Mouse (Mus musculus) thymus, adult 2 months (tissue): ENCODE results near the gene Plxdc1. TPM values are rescaled to one million over a fixed set of nuclear protein-coding genes. Genes with fewer than 3 reads are reported as not detected.

Source experiments
- DNase-seq: peaks from one replicate; pipeline ENCODE4 v3.0.0; 2021
- H3K27ac ChIP-seq: fragments of 200-500 bp; 2 replicates; pipeline ENCODE4 v1.5.1; 2012; ENCODE audit warnings: low read length, control low read depth; ENCODE audit not compliant: control insufficient read depth, insufficient read depth
- H3K27me3 ChIP-seq: fragments of 200-500 bp; 2 replicates; pipeline ENCODE4 v1.6.1; 2012; ENCODE audit warnings: mild to moderate bottlenecking, low read length, moderate library complexity, mixed read lengths; ENCODE audit not compliant: control insufficient read depth, insufficient read depth
- H3K36me3 ChIP-seq: fragments of 200-500 bp; 2 replicates; pipeline ENCODE4 v1.6.1; 2012; ENCODE audit warnings: mild to moderate bottlenecking, low read length, moderate library complexity; ENCODE audit not compliant: control insufficient read depth, insufficient read depth
- H3K4me1 ChIP-seq: fragments of 200-500 bp; replicated peaks from 2 replicates; pipeline ENCODE4 v1.6.1; 2012; ENCODE audit warnings: low read length; ENCODE audit not compliant: control insufficient read depth, insufficient read depth
- H3K4me3 ChIP-seq: fragments of 200-500 bp; 2 replicates; pipeline ENCODE4 v1.5.1; 2012; ENCODE audit warnings: mild to moderate bottlenecking, low read length, control low read depth, moderate library complexity; ENCODE audit not compliant: control insufficient read depth, insufficient read depth
- CTCF ChIP-seq: fragments of 200-500 bp; IDR thresholded peaks from 2 replicates; pipeline ENCODE4 v1.5.1; 2012; ENCODE audit warnings: mild to moderate bottlenecking, control low read depth, low read length, moderate library complexity, borderline replicate concordance; ENCODE audit not compliant: control insufficient read depth, poor library complexity, insufficient read depth; ENCODE audit errors: extremely low read depth
- POLR2A ChIP-seq: fragments of 200-500 bp; IDR thresholded peaks from 2 replicates; pipeline ENCODE4 v1.6.1; 2012; ENCODE audit warnings: mild to moderate bottlenecking, low read length, control low read depth, moderate library complexity; ENCODE audit not compliant: control insufficient read depth, poor library complexity, insufficient read depth; ENCODE audit errors: extremely low read depth
- WGBS: fragments of 180-500 bp; shearing (Covaris S2); methylation state at CpG from one replicate; pipeline ENCODE4 v1.1.7; 2018; 5-methylcytosine and 5-hydroxymethylcytosine counted together
- polyA plus RNA-seq: library from polyadenylated mRNA; depleted of rRNA; stranded (reverse); fragments of >200 nt; gene quantifications from 2 replicates; pipeline ENCODE4 v1.2.3, GENCODE M21; 2012; rRNA removed

Gene Plxdc1
- 77.5 and 94.1 TPM in 2 replicates for polyA plus RNA-seq

DNA sequence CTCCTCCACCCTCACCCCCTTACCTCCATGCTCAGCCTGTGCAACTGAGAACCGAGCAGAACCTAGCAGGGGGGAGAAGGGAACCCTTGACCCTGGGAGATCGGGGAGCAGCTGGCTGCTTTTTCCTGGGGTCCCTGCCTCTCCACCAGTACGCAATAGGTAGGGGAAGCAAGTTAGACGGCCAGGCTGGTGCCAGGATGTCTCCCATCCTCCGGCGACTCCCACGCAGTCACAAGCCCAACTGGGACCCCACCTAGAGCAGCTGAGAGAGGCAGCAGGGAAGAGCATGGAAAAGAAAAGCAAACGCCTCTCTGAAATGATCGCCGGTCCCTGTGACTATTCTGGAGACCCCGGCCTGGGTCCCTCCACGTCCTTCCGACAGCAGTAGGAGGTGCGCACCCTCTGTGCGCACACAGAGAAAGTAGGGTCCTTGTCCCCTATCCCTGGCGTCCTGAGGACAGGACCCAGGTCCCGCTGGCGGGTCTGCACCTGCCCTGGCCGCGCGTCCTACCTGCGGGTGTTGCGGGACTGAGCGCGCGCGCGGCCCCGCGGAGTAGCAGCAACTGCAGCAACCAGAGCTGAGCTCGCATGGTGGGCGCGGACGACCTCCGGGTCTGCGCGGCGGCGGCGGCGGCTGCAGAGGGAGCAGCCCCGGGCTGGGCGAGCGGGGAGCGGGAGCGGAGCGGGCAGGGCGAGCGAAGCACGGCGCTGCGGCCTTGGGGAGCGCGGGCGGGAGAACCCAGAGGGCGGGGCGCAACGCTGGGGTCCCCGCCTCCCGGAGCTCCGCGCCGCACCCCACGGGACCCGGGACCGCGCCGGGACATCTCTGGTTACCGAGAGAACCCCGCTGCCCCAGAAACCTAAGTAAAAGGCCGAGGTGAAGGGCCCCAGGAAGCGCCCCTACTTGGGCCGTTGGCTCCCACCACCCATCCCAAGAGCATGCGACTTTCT, at the start of gene Plxdc1:
Gene Plxdc1 (minus strand): TSS at position 718 of the 951 bp plus-strand sequence.
- DNase-seq: peak; percentile 74

DNA sequence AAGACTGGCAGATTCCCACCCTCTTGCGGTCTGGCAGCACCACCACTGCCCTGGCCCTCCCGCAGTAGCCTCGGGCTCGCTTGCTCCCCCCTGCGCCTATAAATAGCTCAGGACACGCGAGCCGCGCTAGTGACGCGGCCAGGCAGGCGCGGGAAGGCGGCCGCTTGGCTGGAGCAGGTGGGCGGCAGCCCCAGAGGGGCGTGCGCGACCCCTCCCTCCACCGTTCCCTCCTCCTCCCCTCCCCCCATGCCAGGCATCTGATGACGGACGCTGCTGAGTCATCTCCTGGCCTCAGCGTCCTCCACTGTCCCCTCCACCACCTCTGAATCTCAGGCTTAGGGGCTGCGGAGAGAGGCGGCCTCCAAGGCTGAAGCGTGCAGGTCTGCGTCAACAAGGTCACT, 49.7 kb upstream of the Plxdc1 start:
- Histone ChIP-seq H3K27me3 (peaks cover 3% of the 10 kb centered on the region; the same call in 1 of the 2 replicates), H3K36me3 (peaks cover 1% of the 10 kb centered on the region), H3K4me1 (no peaks in the 10 kb centered on the region; the same call in 1 of the 2 replicates), H3K4me3 (no peak overlapping the region), H3K27ac (no peak overlapping the region)
- TF ChIP-seq POLR2A (no peak), CTCF (no peak)
- 2% methylated on average over 27 of the region's 27 CpGs for WGBS
- no peak for DNase-seq

More for the DNA sequence above, at the start of gene Plxdc1:
- Histone ChIP-seq H3K36me3 (no peaks in the 10 kb centered on the region), H3K27ac (peak within 1 kb of the TSS; percentile 79), H3K4me1 (peaks cover 61% of the 10 kb centered on the region), H3K4me3 (peak within 1 kb of the TSS; percentile 87), H3K27me3 (no peaks in the 10 kb centered on the region)
- TF ChIP-seq CTCF: no peak; the same call in 1 of the 2 replicates
- TF ChIP-seq POLR2A: no peak
- WGBS: 4% methylated on average over 72 of the region's 74 CpGs

DNA sequence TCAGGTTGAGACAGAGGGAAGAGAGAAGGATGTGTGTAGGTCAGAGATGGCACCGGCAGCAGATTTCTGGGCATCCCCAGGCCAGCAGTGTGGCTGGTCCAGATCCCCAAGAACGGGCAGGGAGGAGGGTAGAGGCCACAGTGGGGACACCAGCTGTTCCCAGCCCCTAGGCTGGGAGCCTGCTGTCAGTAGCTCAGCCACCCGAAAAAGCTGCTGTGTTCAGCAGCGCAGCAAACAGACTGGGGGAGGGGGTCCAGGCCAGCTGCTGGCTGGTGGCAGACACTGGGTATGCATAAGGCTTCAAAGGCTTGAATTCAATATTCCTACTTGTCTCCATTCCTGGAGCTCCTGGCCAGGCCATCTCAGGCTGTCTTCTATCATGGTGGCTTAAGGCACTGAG, 48.6 kb upstream of the Plxdc1 start:
- no peak overlapping the region for H3K27ac ChIP-seq
- no peak for DNase-seq
- no peak overlapping the region for H3K4me3 ChIP-seq
- peaks cover 3% of the 10 kb centered on the region; the same call in 1 of the 2 replicates for H3K27me3 ChIP-seq
- H3K36me3 ChIP-seq: peaks cover 12% of the 10 kb centered on the region
- no peak for TF ChIP-seq CTCF
- no peak for TF ChIP-seq POLR2A
- WGBS: 73% methylated on average over 4 of the region's 4 CpGs
- no peaks in the 10 kb centered on the region; the same call in 1 of the 2 replicates for H3K4me1 ChIP-seq

DNA sequence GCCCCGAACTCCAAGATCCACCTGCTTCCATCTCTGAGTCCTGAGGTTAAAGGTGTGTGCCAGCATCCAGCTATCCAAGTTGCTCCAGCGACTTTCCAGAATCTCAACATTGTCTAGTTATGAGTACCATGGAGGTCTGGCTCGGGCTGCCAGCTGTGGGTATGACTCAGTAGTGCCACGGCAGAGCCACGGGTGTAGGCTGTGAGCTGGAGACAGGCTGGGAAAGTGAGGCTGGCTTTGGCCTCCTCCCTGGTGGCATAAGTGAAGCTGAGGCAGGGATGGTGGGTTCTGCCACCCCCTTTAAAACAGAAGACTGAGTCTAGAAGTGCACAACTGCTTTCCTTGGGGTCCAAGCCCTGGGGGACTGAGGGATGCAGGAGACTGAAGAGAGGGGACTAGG, 47.8 kb upstream of the Plxdc1 start:
- no peak for TF ChIP-seq CTCF
- no peak for TF ChIP-seq POLR2A
- WGBS: 89% methylated on average over 5 of the region's 5 CpGs
- no peak for DNase-seq

DNA sequence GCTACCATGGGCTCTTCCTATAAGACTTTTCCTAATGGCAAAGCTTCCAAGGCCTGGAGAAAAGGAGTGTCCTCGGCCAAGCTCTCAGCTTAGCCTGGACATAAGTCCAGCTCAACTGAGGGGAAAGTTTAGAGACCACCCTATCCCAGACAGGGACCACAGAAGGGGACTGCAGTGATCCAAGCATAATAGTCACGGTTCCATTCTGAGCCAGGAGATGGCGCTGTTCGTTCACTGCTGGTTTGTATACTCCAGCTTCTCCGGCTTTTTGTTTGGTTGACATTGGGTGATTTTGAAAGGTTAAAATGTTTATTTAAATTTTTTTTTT, 45.2 kb upstream of the Plxdc1 start:
- 23% methylated on average over 5 of the region's 5 CpGs for WGBS
- no peak overlapping the region for H3K4me3 ChIP-seq
- TF ChIP-seq CTCF: no peak
- no peak for TF ChIP-seq POLR2A
- H3K36me3 ChIP-seq: peaks cover 30% of the 10 kb centered on the region
- peaks cover 3% of the 10 kb centered on the region; the same call in 1 of the 2 replicates for H3K27me3 ChIP-seq
- no peaks in the 10 kb centered on the region; the same call in 1 of the 2 replicates for H3K4me1 ChIP-seq
- peak; percentile 76 for DNase-seq
- no peak overlapping the region for H3K27ac ChIP-seq

More for the DNA sequence above, 47.8 kb upstream of the Plxdc1 start:
- H3K27ac ChIP-seq: no peak overlapping the region
- peaks cover 20% of the 10 kb centered on the region for H3K36me3 ChIP-seq
- H3K27me3 ChIP-seq: peaks cover 3% of the 10 kb centered on the region; the same call in 1 of the 2 replicates
- H3K4me1 ChIP-seq: no peaks in the 10 kb centered on the region; the same call in 1 of the 2 replicates
- H3K4me3 ChIP-seq: no peak overlapping the region

DNA sequence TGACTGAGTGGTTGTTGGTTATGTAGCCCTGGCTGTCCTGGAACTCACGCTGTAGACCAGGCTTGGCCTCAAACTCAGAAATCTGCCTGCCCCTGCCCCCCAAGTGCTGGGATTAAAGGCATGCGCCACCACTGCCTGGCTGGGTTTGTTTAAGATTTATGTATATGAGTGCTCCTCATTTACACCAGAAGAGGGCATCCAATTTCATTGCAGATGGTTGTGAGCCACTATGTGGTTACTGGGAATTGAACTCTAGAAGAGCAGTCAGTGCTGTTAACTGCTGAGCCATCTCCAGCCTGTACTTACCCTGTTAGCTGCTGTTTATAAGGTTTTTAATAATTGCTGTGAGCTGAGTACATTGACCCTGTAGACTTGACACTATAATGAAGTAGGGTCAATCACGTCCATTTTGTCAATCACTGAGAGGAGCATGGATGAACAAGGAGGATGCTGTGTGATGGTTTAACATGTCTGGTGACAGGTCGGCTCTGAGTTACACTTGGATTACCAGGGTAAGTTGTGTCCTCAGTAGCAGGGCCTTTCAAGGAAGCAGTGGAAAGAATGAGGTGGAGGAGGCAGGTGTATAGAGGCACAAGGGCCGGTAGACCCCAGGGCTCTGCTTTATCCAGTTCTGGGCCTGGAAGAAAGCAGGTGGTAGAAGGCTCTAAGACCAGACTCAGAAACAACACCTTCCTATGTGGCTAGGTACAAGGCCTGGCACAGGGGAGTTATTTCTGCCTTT, 44.6 kb upstream of the Plxdc1 start:
- TF ChIP-seq CTCF (no peak), POLR2A (no peak)
- H3K4me1 ChIP-seq: peaks cover 2% of the 10 kb centered on the region
- peaks cover 30% of the 10 kb centered on the region for H3K36me3 ChIP-seq
- H3K27ac ChIP-seq: no peak overlapping the region
- 85% methylated on average over 5 of the region's 5 CpGs for WGBS
- H3K27me3 ChIP-seq: peaks cover 3% of the 10 kb centered on the region; the same call in 1 of the 2 replicates
- no peak for DNase-seq
- no peak overlapping the region for H3K4me3 ChIP-seq
